Mouse (Mus musculus) left cerebral cortex, postnatal 14 days (tissue): ENCODE data around the gene Ppat. TPM values are rescaled to one million over a fixed set of nuclear protein-coding genes. Genes with fewer than 3 reads are reported as not detected.

Experiments
- DNase-seq, 2 experiments: peaks; one replicate each; pipeline ENCODE4 v3.0.0; 2021 to 2022; ENCODE audit warnings: low spot score in 2 of 2, mixed read lengths in 1 of 2
- intact Hi-C: fragments of 180-260 bp; cut with DNase I; formaldehyde crosslinking; loops from one replicate; pipeline ENCODE4 v1.15.1; 2025
- total RNA-seq, 2 experiments: library from RNA; stranded (reverse); gene quantifications; 2 replicates each; pipeline ENCODE4 v1.2.3; 2021

The Ppat gene
- total RNA-seq, 2 experiments from 2014 or later: 20.1 to 20.4 TPM

DNA sequence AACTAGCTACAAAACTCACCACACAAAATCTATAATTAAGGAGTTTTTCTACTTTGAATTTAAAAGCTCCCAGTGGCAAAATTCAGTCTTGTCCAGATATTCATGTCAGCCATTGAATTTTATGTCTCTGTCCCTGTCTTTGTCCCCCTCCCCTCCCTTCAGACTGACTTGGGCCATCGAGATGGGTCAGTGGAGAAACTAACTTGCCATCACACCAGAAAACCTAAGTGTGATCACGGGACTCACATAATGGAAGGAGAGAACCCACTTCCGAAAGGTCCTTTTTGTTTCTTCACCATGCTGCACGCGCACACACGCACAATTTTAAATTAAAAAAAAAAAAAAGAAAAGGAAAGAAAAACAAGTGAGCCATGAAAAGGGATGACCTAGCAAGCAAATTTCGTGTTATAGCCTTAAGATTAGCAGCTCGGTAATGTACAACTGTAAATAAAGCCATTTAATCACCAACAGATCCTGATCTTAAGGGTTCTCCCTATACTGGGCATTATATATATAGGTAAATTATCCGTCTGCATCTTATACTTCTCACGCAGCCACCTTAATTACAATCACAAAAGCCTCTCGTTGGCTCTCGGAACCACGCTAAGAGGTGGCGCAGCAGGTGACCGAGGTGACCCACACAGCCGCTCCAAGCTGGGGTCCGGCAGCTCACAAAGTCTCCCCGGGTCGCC, 46.5 kb downstream of the Ppat start:
- DNase-seq: no peak
- intact Hi-C loops: loop anchor here (2.0 kb wide), 1 partner anchor 46 kb away; the partner anchor contains the start of genes Paics and Ppat

DNA sequence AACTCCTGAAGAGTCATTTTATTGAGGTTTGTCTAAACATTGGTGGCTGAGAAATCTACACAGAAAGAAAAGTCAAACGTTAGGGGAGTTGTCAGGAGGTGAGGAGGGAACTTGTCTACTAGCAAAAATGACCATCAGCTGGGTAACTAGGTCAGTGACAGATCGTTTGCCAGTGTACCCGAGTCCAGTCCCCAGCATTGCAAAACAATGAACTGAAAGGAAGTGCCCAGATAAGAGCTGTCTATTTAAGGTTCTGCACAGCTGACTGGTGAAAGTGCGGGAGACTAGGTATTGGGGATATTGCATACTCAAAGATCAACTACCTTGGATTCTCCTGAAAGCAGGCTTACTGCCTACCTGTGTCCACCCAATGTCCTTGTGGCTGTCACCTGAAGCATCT, 49.2 kb downstream of the Ppat start:
- intact Hi-C loops: no loop called here
- DNase-seq: no peak

DNA sequence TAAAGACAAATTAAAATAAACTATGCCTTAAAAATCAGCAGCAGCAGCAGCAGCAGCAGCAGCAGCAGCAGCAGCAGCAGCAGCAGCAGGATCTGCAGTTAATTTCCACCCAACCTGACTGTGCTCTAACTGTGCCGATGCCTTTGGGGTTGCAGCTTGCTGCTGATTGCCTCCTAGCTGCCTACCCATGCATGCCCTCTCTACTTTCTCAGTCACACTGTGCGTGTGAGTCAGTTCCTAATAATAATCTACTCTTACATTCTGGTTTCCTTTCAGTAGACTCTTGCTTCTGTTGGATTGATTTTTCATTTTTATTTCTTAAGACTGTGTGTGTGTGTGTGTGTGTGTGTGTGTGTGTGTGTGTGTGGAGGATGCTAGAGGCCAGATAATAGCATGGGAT, 58.3 kb downstream of the Ppat start:
- intact Hi-C loops: no loop called here
- DNase-seq: no peak

DNA sequence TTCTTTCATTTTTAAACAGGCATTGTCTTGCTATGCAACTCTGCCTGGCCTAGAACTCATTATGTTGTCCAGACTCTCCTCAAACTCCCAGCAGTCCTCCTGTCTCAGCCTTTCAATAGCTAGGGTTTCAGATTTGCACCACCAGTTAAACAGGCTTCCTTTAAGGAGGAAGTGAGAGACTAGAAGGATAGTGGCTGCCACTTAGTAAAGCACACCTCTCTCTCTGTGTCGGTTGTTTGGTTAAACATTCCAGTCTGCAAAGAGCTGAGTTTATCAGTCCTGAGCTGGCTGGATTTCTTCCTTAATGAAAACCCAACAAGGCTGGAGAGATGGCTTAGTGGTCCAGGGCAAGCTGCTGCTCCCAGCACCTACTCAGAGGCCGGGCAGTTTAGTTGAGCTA, 58.8 kb downstream of the Ppat start:
- intact Hi-C loops: no loop called here
- DNase-seq: no peak

DNA sequence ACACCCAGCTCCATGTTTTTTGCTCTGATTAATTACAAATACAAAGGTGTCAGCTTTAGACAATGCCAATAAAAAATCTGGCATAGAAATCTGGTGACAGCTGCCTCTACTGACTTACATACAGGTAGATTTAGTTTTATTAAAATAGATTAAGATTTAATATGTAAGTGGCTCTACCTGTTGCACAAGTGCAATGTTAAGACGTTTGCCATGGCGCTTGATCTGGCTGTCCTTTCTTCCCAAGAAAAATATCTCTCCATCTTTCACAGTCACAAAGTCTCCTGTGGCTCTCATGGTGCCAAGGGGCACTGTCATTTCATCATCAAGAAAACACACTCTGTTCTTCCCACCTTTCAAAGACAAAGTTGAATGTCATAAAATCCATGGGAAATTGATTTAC, 64.4 kb downstream of the Ppat start:
- intact Hi-C loops: no loop called here
- DNase-seq: no peak

DNA sequence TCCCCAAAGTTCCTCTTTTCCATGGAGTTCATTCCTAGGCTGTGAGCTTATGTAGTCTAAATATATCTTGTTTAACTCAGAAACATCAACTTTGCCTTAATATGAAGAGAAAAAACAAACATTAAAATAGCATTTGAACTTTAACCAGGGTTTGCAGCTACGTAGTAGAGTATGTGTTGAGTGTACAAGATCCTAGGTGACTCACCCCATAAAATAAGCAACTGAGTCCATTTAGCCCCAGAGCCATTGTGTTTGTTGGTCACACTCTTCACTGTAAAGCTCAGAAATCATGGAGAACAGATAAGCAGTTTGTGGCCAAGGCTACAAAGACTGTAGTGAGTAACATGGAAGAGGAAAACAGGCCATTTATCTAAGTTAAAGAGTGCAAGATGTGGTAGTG, 67.3 kb downstream of the Ppat start:
- no peak for DNase-seq
- intact Hi-C loops: no loop called here

DNA sequence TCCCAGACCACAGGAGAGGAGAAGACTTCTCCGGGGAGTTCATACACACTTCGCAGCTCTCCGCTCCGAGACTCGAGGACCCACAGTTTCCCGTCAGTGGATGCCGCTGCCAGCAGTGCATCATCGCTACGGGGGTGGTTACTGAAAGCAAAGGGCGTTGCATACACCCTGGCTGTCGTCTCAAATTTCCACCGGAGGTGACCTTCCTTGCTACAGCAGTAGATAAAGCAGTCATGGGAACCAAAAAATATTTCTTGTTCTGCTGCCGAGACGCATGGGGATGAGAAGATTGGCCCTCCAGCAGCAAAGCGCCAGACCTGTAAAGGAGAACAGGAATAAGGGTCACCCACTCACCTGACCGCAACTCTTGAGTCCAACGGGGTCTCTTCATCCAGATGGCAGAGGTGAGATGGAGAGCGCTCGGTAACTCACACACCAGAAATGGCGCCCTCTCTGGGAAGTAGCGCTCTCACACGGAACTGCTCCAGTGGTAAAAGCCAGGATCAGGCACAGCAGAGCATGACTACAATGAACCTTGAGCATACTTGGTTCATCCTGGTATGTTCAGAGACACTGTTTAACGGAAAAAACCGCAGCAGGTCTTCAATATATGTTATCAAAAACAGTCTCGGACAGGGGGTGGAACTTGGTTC, 75.1 kb downstream of the Ppat start:
- intact Hi-C loops: no loop called here
- DNase-seq: no peak

DNA sequence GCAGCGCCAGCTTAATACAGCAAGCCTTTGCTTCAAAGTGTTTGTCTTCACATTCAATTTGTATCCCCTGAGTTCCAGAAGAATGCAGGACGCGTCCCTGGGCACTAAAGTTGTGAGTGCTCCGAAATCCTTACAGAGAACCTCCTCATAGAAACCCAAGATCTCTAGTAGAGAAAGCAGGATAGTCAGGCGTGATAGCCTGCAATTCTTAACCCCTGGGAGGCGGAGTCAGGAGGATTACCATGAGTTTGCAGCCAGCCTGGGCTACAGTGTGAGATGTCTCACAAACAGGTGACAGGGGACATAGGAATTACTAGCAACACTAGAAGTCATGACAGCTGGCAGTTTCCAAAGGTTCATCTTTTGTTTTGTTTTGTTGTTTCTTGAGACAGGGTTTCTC, 81.8 kb downstream of the Ppat start:
- DNase-seq: no peak
- intact Hi-C loops: no loop called here

DNA sequence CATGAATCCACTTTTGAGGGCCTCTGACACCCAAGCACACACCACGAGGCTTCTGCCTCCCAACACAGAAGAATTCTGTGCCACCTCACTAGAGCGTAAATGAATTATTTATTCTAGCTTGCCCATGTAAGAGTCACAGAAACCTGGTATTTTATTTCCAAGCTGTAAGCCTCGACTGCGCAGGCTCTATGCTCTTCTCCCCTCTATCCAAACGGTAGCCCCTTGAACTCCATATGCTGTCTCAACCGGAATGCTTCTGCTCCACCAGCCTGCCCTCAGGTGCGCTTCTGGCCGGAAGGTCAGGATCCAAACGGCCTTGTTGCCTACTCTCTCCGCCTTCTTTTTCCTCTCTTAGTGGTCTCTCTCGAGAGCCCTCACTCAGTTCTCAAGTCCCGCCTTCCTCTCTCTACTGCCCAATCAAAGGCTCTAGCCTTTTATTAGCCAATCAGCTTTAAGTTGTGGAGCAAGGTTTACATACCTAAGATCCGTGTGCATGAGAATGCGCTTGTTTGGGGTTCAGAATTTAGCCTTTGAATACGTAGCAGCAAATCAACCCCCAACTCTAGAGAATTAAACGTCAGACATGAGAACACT, 82.6 kb downstream of the Ppat start:
- intact Hi-C loops: no loop called here
- no peak for DNase-seq

DNA sequence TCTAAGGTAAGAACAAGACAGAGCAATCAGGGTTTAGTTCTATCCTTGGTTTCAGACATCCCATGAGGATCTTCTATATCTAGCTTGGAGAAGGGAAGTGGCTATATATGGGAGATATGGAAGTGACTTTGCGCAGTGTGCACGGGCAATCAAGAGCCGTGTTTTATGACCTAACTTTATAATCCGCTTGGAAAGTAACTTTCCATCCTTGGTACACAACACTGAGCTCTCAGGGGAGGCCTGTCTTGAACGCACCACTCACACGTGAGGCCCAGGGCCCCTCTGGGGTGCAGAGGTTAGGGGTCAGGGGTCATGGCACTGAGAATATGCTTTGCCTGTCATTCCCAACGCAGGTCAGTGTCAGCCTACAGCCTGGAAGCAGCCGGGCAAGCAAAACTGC, 84.6 kb downstream of the Ppat start:
- intact Hi-C loops: no loop called here
- no peak for DNase-seq

Other genes starting within 250 kb of the Ppat start
- 10 to 100 TPM; 19.6 to 20.2 TPM for gene Aasdh, start 46.1 kb downstream of the Ppat start, total RNA-seq
- gene Paics, start 271 bp downstream of the Ppat start, total RNA-seq: 10 to 100 TPM; 95.7 to 95.9 TPM
- 100 to 1,000 TPM; 111 to 116 TPM for gene Srp72, start 23.1 kb upstream of the Ppat start, total RNA-seq
- gene Arl9, start 52.5 kb upstream of the Ppat start, total RNA-seq: not detected
- gene Thegl, start 64.4 kb upstream of the Ppat start, total RNA-seq: under 1 TPM; 0.55 to 0.83 TPM
- 10 to 100 TPM; 21.4 to 26.3 TPM for gene Hopx, start 163.5 kb upstream of the Ppat start, total RNA-seq